Mouse (Mus musculus) hindbrain, embryonic 14.5 days (tissue): ENCODE results near the gene Olfr1196. TPM values are rescaled to one million over a fixed set of nuclear protein-coding genes. Genes with fewer than 3 reads are reported as not detected.
"Not testable (repeated sequence)": the region's sequence is repeated elsewhere in the genome, so short reads cannot be mapped to it uniquely, and the experiment has no call there.

ENCODE experiments used
- ATAC-seq: fragments of 200-750 bp; cut with Nextera tagmentation; 2 replicates; pipeline ENCODE4 v1.8.0; 2017; ENCODE audit warnings: moderate number of reproducible peaks, mild to moderate bottlenecking, moderate TSS enrichment, moderate library complexity; ENCODE audit not compliant: low FRiP score
- DNase-seq: peaks from one replicate; pipeline ENCODE4 v3.0.0-alpha.2; 2015; ENCODE audit warnings: low spot score
- H3K27ac ChIP-seq: fragments of 300-500 bp; sonication (generic); 2 replicates; pipeline ENCODE4 v1.5.1; 2014; ENCODE audit warnings: mild to moderate bottlenecking, moderate library complexity
- H3K27me3 ChIP-seq: fragments of 300-500 bp; sonication (generic); 2 replicates; pipeline ENCODE4 v1.6.1; 2014; ENCODE audit warnings: mild to moderate bottlenecking, low read length, mixed read lengths; ENCODE audit not compliant: control insufficient read depth, insufficient read depth
- H3K36me3 ChIP-seq: fragments of 300-500 bp; sonication (generic); replicated peaks from 2 replicates; pipeline ENCODE4 v1.6.1; 2014; ENCODE audit not compliant: control insufficient read depth, insufficient read depth
- H3K4me1 ChIP-seq: fragments of 300-500 bp; sonication (generic); replicated peaks from 2 replicates; pipeline ENCODE4 v1.6.1; 2014; ENCODE audit warnings: antibody characterized with exemption, low read length, mixed read lengths; ENCODE audit not compliant: control insufficient read depth, insufficient read depth
- H3K4me2 ChIP-seq: fragments of 300-500 bp; sonication (generic); replicated peaks from 2 replicates; pipeline ENCODE4 v1.6.1; 2014; ENCODE audit warnings: mild to moderate bottlenecking, moderate library complexity
- H3K4me3 ChIP-seq: fragments of 300-500 bp; sonication (generic); replicated peaks from 2 replicates; pipeline ENCODE4 v1.5.1; 2014; ENCODE audit warnings: mild to moderate bottlenecking, low read length
- H3K9ac ChIP-seq: fragments of 300-500 bp; sonication (generic); 2 replicates; pipeline ENCODE4 v1.6.1; 2014
- H3K9me3 ChIP-seq: fragments of 300-500 bp; sonication (generic); 2 replicates; pipeline ENCODE4 v1.6.1; 2016; ENCODE audit warnings: low read length; ENCODE audit not compliant: control insufficient read depth
- WGBS: fragments of 180-500 bp; shearing (Covaris S2); extraction: QIAGEN DNeasy Blood & Tissue Kit; methylation state at CpG from one replicate; pipeline ENCODE4 v1.1.7; 2014; 5-methylcytosine and 5-hydroxymethylcytosine counted together
- polyA plus RNA-seq: library from polyadenylated mRNA; unstranded; fragments of >200 nt; fragmentation: Nextera tagmentation; extraction: Ambion mirVana; gene quantifications from 2 replicates; pipeline ENCODE4 v1.2.1, GENCODE M21; 2014

Olfr1196 gene
- not detected in 2 replicates for polyA plus RNA-seq

- no peaks in the 10 kb centered on the region for H3K4me1 ChIP-seq
- DNase-seq: no peak
- no peak within 1 kb of the TSS for H3K4me3 ChIP-seq
- H3K9ac ChIP-seq: no peak within 1 kb of the TSS
- H3K36me3 ChIP-seq: no peaks in the 10 kb centered on the region
- 91% methylated on average over 2 of the region's 2 CpGs for WGBS
- ATAC-seq: no peak
- no peaks in the 10 kb centered on the region for H3K27me3 ChIP-seq
- no peaks in the 10 kb centered on the region for H3K9me3 ChIP-seq
- no peak within 1 kb of the TSS for H3K4me2 ChIP-seq
- no peak within 1 kb of the TSS for H3K27ac ChIP-seq
Observed at GRCm38 (mm10) chr2:88704497-88704896, at the start of gene Olfr1196. TSS of gene Olfr1196 (minus strand) at chr2:88704597.

DNA sequence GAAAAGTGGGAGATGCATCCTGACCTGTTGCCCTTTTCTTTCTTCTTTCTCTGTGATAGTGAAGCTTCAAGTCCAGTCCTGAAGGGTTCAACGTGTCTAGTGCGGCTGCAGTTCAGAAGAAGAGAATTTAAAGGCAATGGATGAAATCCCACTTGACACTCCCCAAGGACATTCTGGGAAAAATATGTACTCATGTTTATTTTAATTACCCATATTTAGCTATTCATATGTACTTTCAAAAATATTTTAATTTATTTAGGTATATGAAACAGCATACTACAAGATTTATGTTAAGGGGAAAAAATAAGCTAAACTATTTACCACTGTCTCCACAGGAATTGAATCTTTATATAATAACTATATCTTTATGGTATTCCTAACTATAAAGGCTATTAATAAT lies 46.9 kb upstream of the Olfr1196 start, which contains the start of gene Olfr1198:
TSS of gene Olfr1198 (minus strand) at position 101 of the 400 bp plus-strand sequence.
- H3K36me3 ChIP-seq: no peaks in the 10 kb centered on the region
- no peaks in the 10 kb centered on the region for H3K9me3 ChIP-seq
- ATAC-seq (no peak), DNase-seq (no peak)
- no peak within 1 kb of the TSS for H3K27ac ChIP-seq
- no peak within 1 kb of the TSS for H3K9ac ChIP-seq
- no peaks in the 10 kb centered on the region for H3K4me1 ChIP-seq
- WGBS: 94% methylated on average over 2 of the region's 2 CpGs
- H3K27me3 ChIP-seq: no peaks in the 10 kb centered on the region
- H3K4me3 ChIP-seq: no peak within 1 kb of the TSS
- H3K4me2 ChIP-seq: no peak within 1 kb of the TSS

DNA sequence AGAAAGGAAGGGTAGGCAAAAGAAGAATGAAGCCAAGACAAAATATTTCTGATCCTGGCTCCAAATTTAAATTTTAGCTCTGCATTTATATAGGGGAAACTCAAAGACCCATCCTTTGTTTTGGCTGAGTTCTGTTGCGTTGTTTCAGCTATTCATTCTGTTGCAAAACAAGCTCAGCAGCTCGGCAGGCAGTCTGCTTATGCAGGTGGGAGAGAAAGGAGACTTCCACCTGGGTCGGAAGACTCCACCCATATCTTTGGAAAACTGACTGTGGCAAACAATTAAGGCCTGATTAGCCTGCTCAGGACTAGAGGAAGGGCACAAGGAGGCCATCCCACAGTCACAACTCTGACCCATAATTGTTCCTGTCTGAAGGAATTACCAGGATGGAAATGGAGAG lies 39.0 kb upstream of the Olfr1196 start:
- H3K27ac ChIP-seq: no peak overlapping the region
- no peaks in the 10 kb centered on the region for H3K27me3 ChIP-seq
- no peaks in the 10 kb centered on the region for H3K36me3 ChIP-seq
- DNase-seq: no peak
- no peak for ATAC-seq
- no peak overlapping the region for H3K9ac ChIP-seq
- no peaks in the 10 kb centered on the region for H3K9me3 ChIP-seq
- no peaks in the 10 kb centered on the region for H3K4me1 ChIP-seq
- no peak overlapping the region for H3K4me2 ChIP-seq
- no peak overlapping the region for H3K4me3 ChIP-seq
- 76% methylated on average over 3 of the region's 3 CpGs for WGBS

DNA sequence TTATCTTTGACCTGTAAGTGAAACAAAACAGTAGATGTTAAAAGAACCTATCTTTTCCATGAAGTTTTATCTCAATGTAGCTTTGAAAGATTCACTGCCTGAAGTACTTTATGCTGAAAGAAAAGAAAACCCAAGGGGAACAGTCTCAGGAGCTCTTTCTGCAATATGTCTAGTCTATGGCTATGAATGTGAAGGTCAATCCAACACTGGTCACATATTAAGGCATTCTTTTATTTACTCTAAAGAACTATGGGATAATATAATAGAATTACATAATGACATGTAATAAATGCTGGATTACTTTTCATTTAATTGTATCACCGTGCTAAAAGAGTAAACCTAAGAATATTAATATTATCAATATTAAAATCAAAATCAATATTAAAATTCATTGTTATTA lies 27.9 kb upstream of the Olfr1196 start, which contains the start of gene Olfr1197:
TSS of gene Olfr1197 (minus strand) at position 101 of the 400 bp plus-strand sequence.
- Histone ChIP-seq H3K9me3 (no peaks in the 10 kb centered on the region), H3K4me2 (no peak within 1 kb of the TSS), H3K9ac (no peak within 1 kb of the TSS), H3K27ac (no peak within 1 kb of the TSS), H3K4me1 (no peaks in the 10 kb centered on the region), H3K27me3 (no peaks in the 10 kb centered on the region), H3K36me3 (no peaks in the 10 kb centered on the region), H3K4me3 (no peak within 1 kb of the TSS)
- WGBS: 91% methylated on average over 1 of the region's 1 CpGs
- DNase-seq (no peak), ATAC-seq (no peak)

DNA sequence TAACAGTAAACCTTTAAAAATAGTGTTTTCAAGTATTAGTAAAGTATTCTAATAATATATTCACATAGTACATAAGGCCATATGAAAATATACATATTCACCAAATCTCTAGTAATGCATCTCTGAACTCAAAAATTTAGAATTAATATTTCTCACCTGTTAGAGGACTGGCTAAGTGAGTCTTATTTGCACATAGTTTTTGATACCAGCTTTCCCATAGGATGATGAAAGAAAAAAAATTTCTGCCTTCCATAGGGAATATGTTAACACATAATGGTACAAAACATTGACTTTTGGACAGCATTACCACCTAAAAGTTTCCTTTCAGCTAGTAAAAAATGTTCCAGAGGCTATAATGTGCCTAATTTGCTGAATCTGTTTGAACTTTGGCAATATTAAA lies 15.3 kb downstream of the Olfr1196 start, which contains the start of gene Olfr1195:
TSS of gene Olfr1195 (minus strand) at position 101 of the 400 bp plus-strand sequence.
- Histone ChIP-seq H3K27ac (no peak within 1 kb of the TSS), H3K4me3 (no peak within 1 kb of the TSS), H3K9me3 (no peaks in the 10 kb centered on the region), H3K4me1 (no peaks in the 10 kb centered on the region), H3K9ac (no peak within 1 kb of the TSS), H3K4me2 (no peak within 1 kb of the TSS), H3K27me3 (no peaks in the 10 kb centered on the region), H3K36me3 (no peaks in the 10 kb centered on the region)
- DNase-seq (no peak), ATAC-seq (no peak)

DNA sequence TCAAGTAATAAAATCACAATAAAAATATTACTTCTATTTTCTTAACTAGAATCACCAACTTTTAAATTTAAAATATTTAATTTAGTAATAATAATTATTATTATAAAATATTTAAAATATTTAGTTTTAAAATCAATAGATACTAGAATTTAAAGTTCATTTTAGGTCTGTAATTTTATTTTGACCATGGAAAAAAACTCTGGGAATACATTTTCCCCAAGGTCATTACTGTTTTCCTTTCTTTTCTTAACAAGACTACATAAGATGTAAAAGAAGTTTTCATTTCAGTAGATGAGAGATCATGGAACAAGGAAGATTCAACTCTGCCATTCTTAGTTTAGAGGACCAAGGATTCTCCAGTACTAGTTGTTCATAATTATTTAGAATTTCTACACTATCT lies 29.1 kb downstream of the Olfr1196 start, which contains the start of gene Olfr1193:
TSS of gene Olfr1193 (plus strand) at position 301 of the 400 bp plus-strand sequence.
- not testable (repeated sequence) for H3K9ac ChIP-seq, H3K4me1 ChIP-seq, H3K27me3 ChIP-seq, H3K27ac ChIP-seq, H3K36me3 ChIP-seq, H3K4me2 ChIP-seq, H3K4me3 ChIP-seq, DNase-seq, ATAC-seq, H3K9me3 ChIP-seq

GRCm38 (mm10) chr2:88648209-88648608 lies 56.2 kb downstream of the Olfr1196 start, which contains the start of gene Olfr1192-ps1:
TSS of gene Olfr1192-ps1 (plus strand) at chr2:88648509.
- ATAC-seq: no peak
- H3K27ac ChIP-seq: no peak within 1 kb of the TSS

More at GRCm38 (mm10) chr2:88648209-88648608, 56.2 kb downstream of the Olfr1196 start, which contains the start of gene Olfr1192-ps1:
- Histone ChIP-seq H3K27me3 (no peaks in the 10 kb centered on the region), H3K4me1 (no peaks in the 10 kb centered on the region), H3K4me2 (no peak within 1 kb of the TSS), H3K4me3 (no peak within 1 kb of the TSS), H3K9me3 (no peaks in the 10 kb centered on the region), H3K9ac (no peak within 1 kb of the TSS), H3K36me3 (no peaks in the 10 kb centered on the region)
- no peak for DNase-seq
- 46% methylated on average over 1 of the region's 1 CpGs for WGBS

Other genes with a start within 250 kb of the Olfr1196 start
- gene Olfr1183, start 249.7 kb downstream of the Olfr1196 start, polyA plus RNA-seq: not detected in 2 replicates
- not detected in 2 replicates for gene Olfr1184, start 221.0 kb downstream of the Olfr1196 start, polyA plus RNA-seq
- not detected in 2 replicates for gene Olfr1185-ps1, start 211.3 kb downstream of the Olfr1196 start, polyA plus RNA-seq
- gene Olfr1186, start 186.0 kb downstream of the Olfr1196 start, polyA plus RNA-seq: not detected in 2 replicates
- not detected in 2 replicates for gene Olfr1188, start 147.7 kb downstream of the Olfr1196 start, polyA plus RNA-seq
- gene Olfr1189, start 118.1 kb downstream of the Olfr1196 start, polyA plus RNA-seq: not detected in 2 replicates
- not detected in 2 replicates for gene Olfr1191-ps1, start 64.1 kb downstream of the Olfr1196 start, polyA plus RNA-seq
- gene Olfr1192-ps1, start 56.1 kb downstream of the Olfr1196 start, polyA plus RNA-seq: not detected in 2 replicates
- not detected in 2 replicates for gene Olfr1193, start 29.0 kb downstream of the Olfr1196 start, polyA plus RNA-seq
- gene Olfr1195, start 15.4 kb downstream of the Olfr1196 start, polyA plus RNA-seq: not detected in 2 replicates
- gene Olfr1197, start 27.8 kb upstream of the Olfr1196 start, polyA plus RNA-seq: not detected in 2 replicates
- gene Olfr1198, start 46.8 kb upstream of the Olfr1196 start, polyA plus RNA-seq: not detected in 2 replicates
- gene Olfr1199, start 55.9 kb upstream of the Olfr1196 start, polyA plus RNA-seq: not detected in 2 replicates
- not detected in 2 replicates for gene Olfr1200, start 65.9 kb upstream of the Olfr1196 start, polyA plus RNA-seq
- gene Olfr1201, start 88.4 kb upstream of the Olfr1196 start, polyA plus RNA-seq: not detected in 2 replicates
- gene Olfr1202, start 109.9 kb upstream of the Olfr1196 start, polyA plus RNA-seq: not detected in 2 replicates
- gene Olfr1205, start 125.1 kb upstream of the Olfr1196 start, polyA plus RNA-seq: not detected in 2 replicates
- not detected in 2 replicates for gene Olfr1204, start 144.7 kb upstream of the Olfr1196 start, polyA plus RNA-seq
- not detected in 2 replicates for gene Olfr1206, start 158.6 kb upstream of the Olfr1196 start, polyA plus RNA-seq
- not detected in 2 replicates for gene Olfr1208, start 197.7 kb upstream of the Olfr1196 start, polyA plus RNA-seq
- not detected in 2 replicates for gene Olfr1209, start 210.6 kb upstream of the Olfr1196 start, polyA plus RNA-seq
- not detected in 2 replicates for gene Olfr1211, start 233.5 kb upstream of the Olfr1196 start, polyA plus RNA-seq
- gene Olfr1212, start 249.4 kb upstream of the Olfr1196 start, polyA plus RNA-seq: not detected in 2 replicates